Mouse (Mus musculus) adrenal gland, postnatal 14 days (tissue): ENCODE measurements around the gene Gm14295. TPM values are rescaled to one million over a fixed set of nuclear protein-coding genes. Genes with fewer than 3 reads are reported as not detected.
"Not testable (repeated sequence)": the region's sequence is repeated elsewhere in the genome, so short reads cannot be mapped to it uniquely, and the experiment has no call there.

Experiments
- DNase-seq: peaks from one replicate; pipeline ENCODE4 v3.0.0; 2021; ENCODE audit warnings: mixed read lengths
- long read RNA-seq, 2 experiments: library from polyadenylated mRNA; stranded (forward); transcript quantifications; one replicate each; pipeline ENCODE4 v2.0.0; 2021
- total RNA-seq: library from RNA; stranded (reverse); gene quantifications from 2 replicates; pipeline ENCODE4 v1.2.3, GENCODE M21; 2021

Gene Gm14295
- 3.4 and 10.3 TPM in 2 replicates for total RNA-seq
- long read RNA-seq, experiment 1, partial matches to known transcripts: 2 of 5 reads
- long read RNA-seq, experiment 1, other reads (novel, unspliced or antisense): 2 of 5 reads
- long read RNA-seq, experiment 2, partial matches to known transcripts: 1 of 3 reads
- long read RNA-seq, experiment 2, other reads (novel, unspliced or antisense): 2 of 3 reads

DNA sequence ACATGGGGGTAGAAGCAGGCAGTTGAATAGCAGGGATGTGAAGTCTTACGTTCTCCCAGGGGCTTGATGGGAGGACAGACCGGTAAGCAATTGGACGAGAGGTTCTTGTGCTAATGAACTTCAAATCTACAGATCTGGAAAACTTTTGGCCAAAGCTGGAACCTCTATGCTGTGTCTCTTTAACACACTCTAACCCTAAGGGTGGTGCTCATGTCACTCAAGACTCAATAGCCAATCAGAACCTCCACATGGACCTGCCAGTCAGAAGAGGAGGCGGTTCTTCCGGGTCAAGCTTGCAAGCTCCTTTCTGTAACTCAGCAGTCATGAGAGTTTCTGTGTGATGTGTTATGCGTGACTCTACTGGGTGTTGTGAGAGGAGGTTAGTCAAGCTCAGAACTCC lies at the start of gene Gm14295:
TSS of gene Gm14295 (plus strand) at position 301 of the 400 bp plus-strand sequence.
- not testable (repeated sequence) for DNase-seq

DNA sequence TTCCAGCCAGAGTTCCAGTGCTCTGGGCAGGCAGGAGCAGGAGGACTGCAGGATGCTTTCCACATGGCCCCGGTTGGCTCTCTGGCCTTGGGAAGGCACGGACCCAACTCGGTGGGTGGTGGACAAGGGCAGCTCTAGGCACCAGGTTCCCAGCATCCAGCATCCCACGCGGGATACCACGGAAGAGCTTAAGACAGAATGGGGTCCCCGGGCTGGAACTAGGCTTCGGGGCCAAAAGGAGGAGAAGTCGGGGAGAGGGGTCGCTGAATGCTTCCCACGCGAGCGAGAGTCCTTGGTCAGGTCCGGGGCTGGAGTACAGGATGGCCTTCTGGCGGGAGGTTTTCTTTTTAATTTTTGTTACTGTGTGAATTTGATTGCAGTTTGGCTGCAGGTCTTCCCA lies 373 bp downstream of the Gm14295 start:
- not testable (repeated sequence) for DNase-seq

- not testable (repeated sequence) for DNase-seq
Observed at GRCm38 (mm10) chr2:176830840-176831239, 32.4 kb downstream of the Gm14295 start, which contains the start of gene Gm14408. TSS of gene Gm14408 (plus strand) at chr2:176831140.

Other genes starting within 250 kb of the Gm14295 start
- 1.9 and 4.3 TPM in 2 replicates for gene Gm14308, start 162.3 kb upstream of the Gm14295 start, total RNA-seq
- 8.1 and 10.7 TPM in 2 replicates for gene Zfp973, start 128.1 kb upstream of the Gm14295 start, total RNA-seq
- 11.2 and 13.9 TPM in 2 replicates for gene Gm14305, start 90.3 kb upstream of the Gm14295 start, total RNA-seq
- gene Gm14408, start 32.5 kb downstream of the Gm14295 start, total RNA-seq: not detected in 2 replicates
- 7.6 and 9.0 TPM in 2 replicates for gene Gm14296, start 129.2 kb downstream of the Gm14295 start, total RNA-seq
- gene Gm14419, start 202.3 kb downstream of the Gm14295 start, total RNA-seq: 29.4 and 30.4 TPM in 2 replicates